In genomic region chr2:94406083-94406957, GRCm38 (mm10) we compare ENCODE assay signal across 8 mouse cellular contexts. TPM values are rescaled to one million over a fixed set of nuclear protein-coding genes. Genes with fewer than 3 reads are reported as not detected.
DNase-seq lines count a peak whose midpoint lies in the region; ATAC-seq and TF ChIP-seq lines count a peak whose summit lies in the region.

Ttc17 (minus strand) TSS chr2:94406689.

- no peaks in the 10 kb centered on the region for H3K27me3 ChIP-seq in MEL (ENCODE audit: control insufficient read depth in 1 of 2, insufficient read depth in 2 of 2, low read length in 2 of 2)
- no peaks in the 10 kb centered on the region for H3K27me3 ChIP-seq in cerebellum, adult 2 months (ENCODE audit: control insufficient read depth, insufficient read depth, low read length)
- H3K27me3 ChIP-seq in forebrain, postnatal 0 days (ENCODE audit: insufficient read depth, low read length) = no peaks in the 10 kb centered on the region
- H3K27me3 ChIP-seq in lung, embryonic 15.5 days = no peaks in the 10 kb centered on the region

- peak in 1 of 2 experiments; percentile 32; a peak in 2 of 4 replicates for TF ChIP-seq EP300 in MEL (IDR thresholded peaks at IDR 0.05; ENCODE audit: low read depth in 1 of 2, low read length in 2 of 2)

- peak within 1 kb of the TSS; percentile 95 for H3K27ac ChIP-seq in MEL (ENCODE audit: control insufficient read depth, low read depth, low read length)
- peak within 1 kb of the TSS; percentile 99 for H3K27ac ChIP-seq in cerebellum, adult 2 months (ENCODE audit: insufficient read depth, low read length)
- peak within 1 kb of the TSS; percentile 88 for H3K27ac ChIP-seq in forebrain, postnatal 0 days (ENCODE audit: low read depth, low read length)
- H3K27ac ChIP-seq in lung, embryonic 15.5 days = peak within 1 kb of the TSS; percentile 89

- ATAC-seq in forebrain, postnatal 0 days = peak; percentile 97
- ATAC-seq in lung, embryonic 15.5 days (ENCODE audit: borderline replicate concordance, extremely low read depth, low FRiP score, low TSS enrichment) = peak; percentile 94

- H3K4me2 ChIP-seq in forebrain, postnatal 0 days (ENCODE audit: low read depth) = peak within 1 kb of the TSS; percentile 80
- H3K4me2 ChIP-seq in lung, embryonic 15.5 days = peak within 1 kb of the TSS; percentile 67

- WGBS in cerebellum, adult 2 months = under 1% methylated on average over 77 of the region's 77 CpGs
- WGBS in forebrain, postnatal 0 days = 4% methylated on average over 77 of the region's 77 CpGs
- WGBS in lung, embryonic 15.5 days = under 1% methylated on average over 70 of the region's 77 CpGs

- peak; percentile 94 for DNase-seq in MEL (ENCODE audit: low read depth, low spot score)
- DNase-seq in cerebellum, adult 2 months = peak; percentile 88 to 89
- DNase-seq in forebrain, postnatal 0 days = peak; percentile 93
- DNase-seq in heart, postnatal 4 days = peak; percentile 92
- DNase-seq in layer of hippocampus, adult 8-10 months (ENCODE audit: low spot score in 2 of 2) = peak; percentile 65 to 73
- DNase-seq in ovary, adult 18-20 months (ENCODE audit: low spot score) = peak; percentile 79
- DNase-seq in thymus, postnatal 0 days (ENCODE audit: low spot score) = peak; percentile 92

- peaks cover 0 to 14% of the 10 kb centered on the region in 2 experiments; a peak in 2 of 4 replicates for H3K36me3 ChIP-seq in MEL (ENCODE audit: control insufficient read depth in 1 of 2, insufficient read depth in 2 of 2, low read length in 2 of 2)
- H3K36me3 ChIP-seq in forebrain, postnatal 0 days (ENCODE audit: insufficient read depth) = 0 out of 2 replicates have a peak, but pooled peaks cover 6% of the 10 kb centered on the region
- H3K36me3 ChIP-seq in lung, embryonic 15.5 days = no peaks in the 10 kb centered on the region

- H3K79me2 ChIP-seq in MEL (ENCODE audit: control insufficient read depth, insufficient read depth, low read length, poor library complexity) = peaks cover 22% of the 10 kb centered on the region

- H3K4me3 ChIP-seq in MEL (ENCODE audit: control insufficient read depth in 1 of 2, insufficient read depth in 1 of 2, low read depth in 2 of 2, low read length in 2 of 2) = peak within 1 kb of the TSS; percentile 75 to 86
- H3K4me3 ChIP-seq in cerebellum, adult 2 months (replicated peaks; ENCODE audit: insufficient read depth, low read depth, low read length) = peak within 1 kb of the TSS; percentile 100
- H3K4me3 ChIP-seq in forebrain, postnatal 0 days (ENCODE audit: low read depth, low read length) = peak within 1 kb of the TSS; percentile 82
- peak within 1 kb of the TSS; percentile 98 for H3K4me3 ChIP-seq in lung, embryonic 15.5 days

- TF ChIP-seq CTCF in MEL (IDR thresholded peaks at IDR 0.05 in 2 of 3, conservative IDR thresholded peaks at IDR 0.05 in 1 of 3; ENCODE audit: control insufficient read depth in 1 of 3, insufficient read depth in 1 of 3, low read depth in 2 of 3, low read length in 3 of 3, poor library complexity in 1 of 3, severe bottlenecking in 1 of 3) = no peak
- TF ChIP-seq CTCF in cerebellum, adult 2 months (IDR thresholded peaks at IDR 0.05; ENCODE audit: borderline replicate concordance, insufficient read depth, low read depth, low read length) = no peak
- no peak for TF ChIP-seq CTCF in forebrain, postnatal 0 days (IDR thresholded peaks at IDR 0.05; ENCODE audit: low read depth)

- H3K9me3 ChIP-seq in MEL (replicated peaks; ENCODE audit: insufficient read depth, low read length) = no peaks in the 10 kb centered on the region
- H3K9me3 ChIP-seq in forebrain, postnatal 0 days (ENCODE audit: low read length) = no peaks in the 10 kb centered on the region
- no peaks in the 10 kb centered on the region for H3K9me3 ChIP-seq in lung, embryonic 15.5 days

- no peak for TF ChIP-seq RAD21 in MEL (IDR thresholded peaks at IDR 0.05; ENCODE audit: low read depth, low read length)

- peak within 1 kb of the TSS; percentile 84 for H3K9ac ChIP-seq in MEL (ENCODE audit: control insufficient read depth, low read depth, low read length, poor library complexity, severe bottlenecking)
- peak within 1 kb of the TSS; percentile 88 for H3K9ac ChIP-seq in forebrain, postnatal 0 days
- H3K9ac ChIP-seq in lung, embryonic 15.5 days = peak within 1 kb of the TSS; percentile 93

- TF ChIP-seq POLR2A in MEL (IDR thresholded peaks at IDR 0.05; ENCODE audit: control insufficient read depth in 1 of 2, insufficient read depth in 1 of 2, low read depth in 1 of 2, low read length in 2 of 2, poor library complexity in 1 of 2) = peak; percentile 81 to 99
- TF ChIP-seq POLR2A in cerebellum, adult 2 months (IDR thresholded peaks at IDR 0.05; ENCODE audit: borderline replicate concordance, insufficient read depth, low read length) = peak; percentile 69; the same call in 1 of the 2 replicates

- peaks cover 7 to 8% of the 10 kb centered on the region in 2 experiments for H3K4me1 ChIP-seq in MEL (ENCODE audit: control insufficient read depth in 1 of 2, insufficient read depth in 2 of 2, low read length in 2 of 2)
- H3K4me1 ChIP-seq in cerebellum, adult 2 months (ENCODE audit: control insufficient read depth, insufficient read depth, low read length) = no peaks in the 10 kb centered on the region; the same call in 1 of the 2 replicates
- peaks cover 16% of the 10 kb centered on the region for H3K4me1 ChIP-seq in forebrain, postnatal 0 days (ENCODE audit: insufficient read depth)
- peaks cover 22% of the 10 kb centered on the region for H3K4me1 ChIP-seq in lung, embryonic 15.5 days

TF ChIP-seq in MEL, 35 proteins besides CTCF, POLR2A, EP300 and RAD21:
- no peak for TF ChIP-seq MYB (IDR thresholded peaks at IDR 0.05; ENCODE audit: low read depth, low read length)
- TF ChIP-seq MXI1 (IDR thresholded peaks at IDR 0.05; ENCODE audit: low read depth, low read length) = peak; percentile 68; the same call in 1 of the 2 replicates
- peak; percentile 84 for TF ChIP-seq SIN3A (IDR thresholded peaks at IDR 0.05; ENCODE audit: low read length)
- peak; percentile 92 for TF ChIP-seq HCFC1 (IDR thresholded peaks at IDR 0.05; ENCODE audit: low read depth, low read length)
- TF ChIP-seq ELF1 (IDR thresholded peaks at IDR 0.05; ENCODE audit: low read depth, low read length) = peak; percentile 89
- TF ChIP-seq NRF1 (IDR thresholded peaks at IDR 0.05; ENCODE audit: insufficient read depth, low read depth, low read length, poor library complexity, severe bottlenecking) = peak; percentile 32; the same call in 1 of the 2 replicates
- peak; percentile 67 for TF ChIP-seq TBP (IDR thresholded peaks at IDR 0.05; ENCODE audit: low read depth, low read length)
- TF ChIP-seq ETS1 (IDR thresholded peaks at IDR 0.05; ENCODE audit: low read depth, low read length) = peak; percentile 47; the same call in 1 of the 2 replicates
- peak; percentile 90 for TF ChIP-seq NELFE (IDR thresholded peaks at IDR 0.05; ENCODE audit: low read depth, low read length)
- 0 out of 2 replicates have a peak, but pooled peaks have one; percentile 27 for TF ChIP-seq MAX (IDR thresholded peaks at IDR 0.05; ENCODE audit: low read length)
- TF ChIP-seq CHD1 (IDR thresholded peaks at IDR 0.05; ENCODE audit: low read depth, low read length) = peak; percentile 86; the same call in 1 of the 2 replicates
- no peak for TF ChIP-seq JUND (IDR thresholded peaks at IDR 0.05; ENCODE audit: low read depth, low read length)
- TF ChIP-seq RCOR1 (IDR thresholded peaks at IDR 0.05; ENCODE audit: low read depth, low read length) = peak; percentile 39; the same call in 1 of the 2 replicates
- no peak for TF ChIP-seq ZC3H11A (IDR thresholded peaks at IDR 0.05; ENCODE audit: low read depth, low read length)
- peak; percentile 88 for TF ChIP-seq MAZ (IDR thresholded peaks at IDR 0.05; ENCODE audit: low read depth, low read length)
- peak; percentile 80 for TF ChIP-seq TCF12 (IDR thresholded peaks at IDR 0.05; ENCODE audit: low read depth, low read length)
- TF ChIP-seq USF2 (IDR thresholded peaks at IDR 0.05; ENCODE audit: borderline replicate concordance in 1 of 2, insufficient read depth in 1 of 2, low read depth in 1 of 2, low read length in 2 of 2) = no peak
- TF ChIP-seq ZMIZ1 (IDR thresholded peaks at IDR 0.05; ENCODE audit: low read depth, low read length) = peak; percentile 82

RNA-seq across cellular contexts. Expression of gene Ttc17, which starts in this region (rescaled TPM):
- 7.0 and 8.8 TPM in 2 replicates for total RNA-seq in MEL (2012; rRNA removed)
- polyA plus RNA-seq in MEL (2012; ENCODE audit: insufficient read depth in 1 of 2, insufficient read length in 2 of 2, low read depth in 1 of 2, low replicate concordance in 2 of 2, missing spikeins in 1 of 2) = 10 to 100 TPM in 1 of 2 experiments, not detected in 1; 10.2 TPM
- polyA plus RNA-seq in cerebellum, adult 2 months (2012; rRNA removed) = 44.6 and 46.1 TPM in 2 replicates
- total RNA-seq in forebrain, postnatal 0 days (2014; rRNA removed) = 20.2 and 22.3 TPM in 2 replicates
- polyA plus RNA-seq in forebrain, postnatal 0 days (2015; fragmentation: Nextera tagmentation; extraction: Ambion mirVana) = 12.8 and 17.1 TPM in 2 replicates
- 10 to 100 TPM; 28.3 to 29.2 TPM for total RNA-seq in heart, postnatal 4 days (2021)
- 10 to 100 TPM; 37.3 to 39.9 (median 38.4) TPM for total RNA-seq in layer of hippocampus, adult 8-10 months (2022)
- 15.7 and 20.6 TPM in 2 replicates for polyA plus RNA-seq in lung, embryonic 15.5 days (2015; fragmentation: Nextera tagmentation; extraction: Ambion mirVana)
- polyA plus RNA-seq in thymus, postnatal 0 days (2015; fragmentation: Nextera tagmentation; extraction: Ambion mirVana) = 15.1 and 15.4 TPM in 2 replicates

Comparison
In these comparisons a context has a peak if more than half of its experiments do, and no peak if none do; other contexts are left out.
1. Peak in every context shown above with its lines: DNase-seq, ATAC-seq, H3K4me3 ChIP-seq and H3K27ac ChIP-seq.